Mouse (Mus musculus): ENCODE data around the gene Fat3.

The Fat3 gene

GRCm38 (mm10) chr9:15953585-15954337 is 547.3 kb downstream of the Fat3 start:
- no peak for DNase-seq (ENCODE audit: low read depth, low spot score)

GRCm38 (mm10) chr9:15948086-15948485 is 553.0 kb downstream of the Fat3 start:
- DNase-seq (ENCODE audit: low read depth, low spot score), result no peak

GRCm38 (mm10) chr9:15944182-15944581 is 556.9 kb downstream of the Fat3 start:
- DNase-seq (ENCODE audit: low read depth, low spot score), result no peak

- no peak for DNase-seq (ENCODE audit: low read depth, low spot score)
Observed at GRCm38 (mm10) chr9:15943486-15944153, 557.5 kb downstream of the Fat3 start.

- no peak for DNase-seq (ENCODE audit: low read depth, low spot score)
Observed at GRCm38 (mm10) chr9:15941818-15942217, 559.3 kb downstream of the Fat3 start.

GRCm38 (mm10) chr9:15940933-15941673 is 560.0 kb downstream of the Fat3 start:
- no peak for DNase-seq (ENCODE audit: low read depth, low spot score)

- peak; percentile 40 for DNase-seq (ENCODE audit: low read depth, low spot score)
Observed at GRCm38 (mm10) chr9:15939594-15939993, 561.5 kb downstream of the Fat3 start.

GRCm38 (mm10) chr9:15937837-15938514 is 563.1 kb downstream of the Fat3 start:
- DNase-seq (ENCODE audit: low read depth, low spot score), result peak; percentile 60

GRCm38 (mm10) chr9:15930928-15931443 is 570.1 kb downstream of the Fat3 start:
- DNase-seq (ENCODE audit: low read depth, low spot score), result no peak

- no peak for DNase-seq (ENCODE audit: low read depth, low spot score)
Observed at GRCm38 (mm10) chr9:15928331-15928730, 572.8 kb downstream of the Fat3 start.

- DNase-seq (ENCODE audit: low read depth, low spot score), result no peak
Observed at GRCm38 (mm10) chr9:15927378-15928083, 573.6 kb downstream of the Fat3 start.

GRCm38 (mm10) chr9:15925237-15925636 is 575.8 kb downstream of the Fat3 start:
- no peak for DNase-seq (ENCODE audit: low read depth, low spot score)

GRCm38 (mm10) chr9:15920271-15920670 is 580.8 kb downstream of the Fat3 start:
- DNase-seq (ENCODE audit: low read depth, low spot score), result no peak

- DNase-seq (ENCODE audit: low read depth, low spot score), result no peak
Observed at GRCm38 (mm10) chr9:15919373-15920005, 581.6 kb downstream of the Fat3 start.

GRCm38 (mm10) chr9:15916600-15916999 is 584.5 kb downstream of the Fat3 start:
- no peak for DNase-seq (ENCODE audit: low read depth, low spot score)

GRCm38 (mm10) chr9:15912735-15913134 is 588.4 kb downstream of the Fat3 start:
- DNase-seq (ENCODE audit: low read depth, low spot score), result no peak

GRCm38 (mm10) chr9:15909397-15910113 is 591.5 kb downstream of the Fat3 start:
- DNase-seq (ENCODE audit: low read depth, low spot score), result no peak

- no peak for DNase-seq (ENCODE audit: low read depth, low spot score)
Observed at GRCm38 (mm10) chr9:15903948-15904750, 596.9 kb downstream of the Fat3 start.

- DNase-seq (ENCODE audit: low read depth, low spot score), result no peak
Observed at GRCm38 (mm10) chr9:15898112-15898511, 603.0 kb downstream of the Fat3 start.
